Mouse (Mus musculus) embryonic facial prominence, embryonic 11.5 days (tissue): ENCODE results near the gene Tmigd1. TPM values are rescaled to one million over a fixed set of nuclear protein-coding genes. Genes with fewer than 3 reads are reported as not detected.

Experiments used
- ATAC-seq: fragments of 200-750 bp; cut with Nextera tagmentation; replicated peaks from 2 replicates; pipeline ENCODE4 v1.8.0; 2017; ENCODE audit warnings: low read depth; ENCODE audit not compliant: insufficient number of reproducible peaks, low FRiP score, low TSS enrichment
- DNase-seq: peaks from one replicate; pipeline ENCODE4 v3.0.0-alpha.2; 2015; ENCODE audit warnings: low spot score
- H3K27ac ChIP-seq: fragments of 300-500 bp; sonication (generic); replicated peaks from 2 replicates; pipeline ENCODE4 v1.5.1; 2014; ENCODE audit warnings: mild to moderate bottlenecking, low read depth, low read length, control low read depth
- H3K27me3 ChIP-seq: fragments of 300-500 bp; sonication (generic); 2 replicates; pipeline ENCODE4 v1.6.1; 2014; ENCODE audit warnings: mild to moderate bottlenecking, low read length, moderate library complexity, mixed read lengths; ENCODE audit not compliant: control insufficient read depth, insufficient read depth
- H3K36me3 ChIP-seq: fragments of 300-500 bp; sonication (generic); replicated peaks from 2 replicates; pipeline ENCODE4 v1.6.1; 2014; ENCODE audit warnings: low read depth, mild to moderate bottlenecking, low read length, moderate library complexity, mixed read lengths; ENCODE audit not compliant: control insufficient read depth, insufficient read depth
- H3K4me1 ChIP-seq: fragments of 300-500 bp; sonication (generic); 2 replicates; pipeline ENCODE4 v1.6.1; 2014; ENCODE audit warnings: low read length, mixed read lengths; ENCODE audit not compliant: control insufficient read depth, insufficient read depth
- H3K4me2 ChIP-seq: fragments of 300-500 bp; sonication (generic); 2 replicates; pipeline ENCODE4 v1.6.1; 2014; ENCODE audit warnings: low read depth, mild to moderate bottlenecking, control low read depth, low read length, moderate library complexity
- H3K4me3 ChIP-seq: fragments of 300-500 bp; sonication (generic); 2 replicates; pipeline ENCODE4 v1.5.1; 2014; ENCODE audit warnings: low read depth, low read length, control low read depth
- H3K9ac ChIP-seq: fragments of 300-500 bp; sonication (generic); replicated peaks from 2 replicates; pipeline ENCODE4 v1.6.1; 2014; ENCODE audit warnings: mild to moderate bottlenecking, control low read depth, low read length
- H3K9me3 ChIP-seq: fragments of 300-500 bp; sonication (generic); replicated peaks from 2 replicates; pipeline ENCODE4 v1.6.1; 2016; ENCODE audit warnings: mild to moderate bottlenecking, low read length, inconsistent platforms, mixed read lengths; ENCODE audit not compliant: control insufficient read depth
- WGBS: fragments of 180-500 bp; shearing (Covaris S2); extraction: QIAGEN DNeasy Blood & Tissue Kit; methylation state at CpG from one replicate; pipeline ENCODE4 v1.1.7; 2014; 5-methylcytosine and 5-hydroxymethylcytosine counted together
- polyA plus RNA-seq: library from polyadenylated mRNA; unstranded; fragments of >200 nt; fragmentation: Nextera tagmentation; extraction: Ambion mirVana; gene quantifications from 2 replicates; pipeline ENCODE4 v1.2.1, GENCODE M21; 2014

Gene Tmigd1
- polyA plus RNA-seq, 1 experiment from 2014 or later = not detected

DNA sequence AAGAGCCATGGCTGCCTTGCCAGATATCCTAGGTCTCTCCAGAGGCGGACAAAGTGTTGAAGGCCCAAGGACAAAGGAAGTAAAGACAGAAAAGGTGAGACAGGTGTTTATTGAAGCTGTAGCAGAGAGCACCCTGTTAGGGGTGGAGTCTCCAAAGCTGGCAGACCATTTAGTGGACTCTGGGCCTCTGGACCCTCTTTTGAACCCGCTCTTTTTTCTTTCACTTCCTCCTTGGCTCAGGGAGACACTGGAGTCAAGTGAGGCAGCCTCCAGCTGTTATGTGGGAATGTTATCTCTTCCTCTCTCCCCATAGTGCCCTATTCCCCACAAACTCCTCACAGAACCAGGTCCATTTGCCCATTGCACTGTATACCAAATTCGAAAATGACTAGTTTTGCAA is 9.0 kb upstream of the Tmigd1 start:
- no peak overlapping the region for H3K27ac ChIP-seq
- no peak for DNase-seq
- H3K9me3 ChIP-seq = no peaks in the 10 kb centered on the region
- H3K4me3 ChIP-seq = no peak overlapping the region
- H3K9ac ChIP-seq = no peak overlapping the region
- H3K36me3 ChIP-seq = no peaks in the 10 kb centered on the region
- H3K4me1 ChIP-seq = peaks cover 3% of the 10 kb centered on the region; the same call in 1 of the 2 replicates
- ATAC-seq = no peak
- H3K4me2 ChIP-seq = no peak overlapping the region
- 82% methylated on average over 3 of the region's 3 CpGs for WGBS
- no peaks in the 10 kb centered on the region for H3K27me3 ChIP-seq

DNA sequence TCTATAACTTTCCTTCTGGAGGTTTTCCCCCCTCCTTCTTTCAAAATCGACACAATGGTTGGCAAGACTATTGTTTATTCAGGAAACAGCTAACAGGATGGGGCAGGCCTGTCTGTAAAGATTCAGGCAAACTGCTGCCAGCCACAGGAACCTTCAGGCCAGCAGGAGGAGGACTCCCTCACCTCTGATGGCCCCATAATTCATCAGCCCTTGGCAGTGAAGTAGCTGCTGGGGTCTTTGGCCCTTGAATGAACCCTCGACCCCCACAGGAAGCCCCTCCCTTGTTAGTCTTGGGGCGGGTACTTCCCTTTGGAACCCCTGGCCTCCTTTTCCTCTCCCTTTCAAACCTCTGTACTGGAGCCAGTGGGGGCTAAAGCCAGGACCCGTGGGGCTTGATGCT is 8.4 kb upstream of the Tmigd1 start:
- ATAC-seq (no peak), DNase-seq (no peak)
- no peak overlapping the region for H3K4me3 ChIP-seq
- H3K36me3 ChIP-seq = no peaks in the 10 kb centered on the region
- no peak overlapping the region for H3K27ac ChIP-seq
- peaks cover 5% of the 10 kb centered on the region; the same call in 1 of the 2 replicates for H3K4me1 ChIP-seq
- no peak overlapping the region for H3K9ac ChIP-seq
- no peaks in the 10 kb centered on the region for H3K9me3 ChIP-seq
- WGBS = 41% methylated on average over 4 of the region's 4 CpGs
- no peak overlapping the region for H3K4me2 ChIP-seq
- no peaks in the 10 kb centered on the region for H3K27me3 ChIP-seq

DNA sequence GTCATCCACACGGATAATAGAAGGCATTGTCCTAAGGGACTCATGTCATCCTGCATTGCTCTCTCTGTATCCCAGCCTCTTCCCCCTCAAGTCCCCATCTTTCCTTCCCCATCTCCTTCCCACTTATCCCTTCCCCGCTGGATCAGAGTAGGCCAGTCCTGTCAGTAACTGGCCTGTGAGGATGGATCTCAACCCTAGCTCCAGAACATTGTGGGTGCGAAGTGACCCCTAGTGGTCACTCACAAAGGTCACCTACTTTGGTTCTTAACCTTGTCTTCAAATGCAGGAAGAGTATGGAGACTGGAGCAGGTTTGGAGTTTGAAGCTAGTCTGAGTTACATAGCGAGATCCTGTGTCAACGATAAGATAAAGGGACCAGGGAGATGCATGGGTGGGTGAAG is 7.7 kb upstream of the Tmigd1 start:
- Histone ChIP-seq H3K4me3 (no peak overlapping the region), H3K27ac (no peak overlapping the region), H3K36me3 (no peaks in the 10 kb centered on the region), H3K9me3 (no peaks in the 10 kb centered on the region), H3K4me2 (no peak overlapping the region), H3K27me3 (no peaks in the 10 kb centered on the region), H3K4me1 (peaks cover 5% of the 10 kb centered on the region; the same call in 1 of the 2 replicates), H3K9ac (no peak overlapping the region)
- ATAC-seq (no peak), DNase-seq (peak; percentile 70)
- WGBS = 43% methylated on average over 5 of the region's 5 CpGs

DNA sequence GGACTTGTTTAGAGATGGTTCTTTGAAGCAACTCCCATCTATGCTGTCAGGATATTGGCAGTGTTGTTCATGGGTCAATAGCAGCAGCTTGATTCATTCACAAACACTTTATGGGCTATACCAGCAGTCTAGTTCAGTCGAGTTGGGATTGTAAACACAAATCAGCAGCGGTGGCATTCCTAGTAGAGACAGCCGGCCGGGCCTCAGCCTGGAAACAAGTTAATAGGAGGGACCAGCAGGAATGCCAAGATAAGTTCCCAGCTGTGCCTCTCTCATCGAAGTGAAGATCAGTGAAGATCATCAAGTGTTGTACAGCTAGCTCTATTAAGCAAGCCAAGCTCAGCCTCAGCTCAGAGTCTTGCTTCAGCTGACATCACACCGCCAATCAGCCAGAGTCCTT is 5.6 kb upstream of the Tmigd1 start:
- Histone ChIP-seq H3K36me3 (no peaks in the 10 kb centered on the region), H3K4me2 (no peak overlapping the region), H3K4me3 (no peak overlapping the region), H3K27ac (no peak overlapping the region), H3K4me1 (peaks cover 5% of the 10 kb centered on the region; the same call in 1 of the 2 replicates), H3K9ac (no peak overlapping the region), H3K27me3 (no peaks in the 10 kb centered on the region), H3K9me3 (no peaks in the 10 kb centered on the region)
- DNase-seq (no peak), ATAC-seq (no peak)
- WGBS = 75% methylated on average over 6 of the region's 6 CpGs

DNA sequence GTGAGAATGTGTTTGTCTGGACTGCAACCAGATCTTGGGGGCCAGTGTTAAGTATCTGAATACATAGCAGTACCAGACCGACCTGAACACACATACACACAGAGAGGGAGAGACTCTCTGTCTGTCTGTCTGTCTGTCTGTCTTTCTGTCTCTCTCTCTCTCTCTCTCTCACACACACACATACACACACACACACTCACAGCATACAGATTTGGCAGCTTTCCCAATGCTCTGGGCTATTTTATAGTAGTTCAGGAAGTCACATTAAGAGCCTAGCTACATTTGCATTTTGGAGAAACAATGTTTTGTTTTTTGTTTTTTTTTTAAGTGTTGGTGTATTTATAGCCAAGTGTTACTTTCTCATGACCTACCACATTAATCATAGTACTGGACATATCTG is 4.8 kb upstream of the Tmigd1 start:
- H3K4me2 ChIP-seq = no peak overlapping the region
- ATAC-seq (no peak), DNase-seq (no peak)
- H3K4me3 ChIP-seq = no peak overlapping the region
- no peak overlapping the region for H3K9ac ChIP-seq
- 93% methylated on average over 1 of the region's 1 CpGs for WGBS
- peaks cover 5% of the 10 kb centered on the region; the same call in 1 of the 2 replicates for H3K4me1 ChIP-seq
- no peaks in the 10 kb centered on the region for H3K9me3 ChIP-seq
- H3K27me3 ChIP-seq = no peaks in the 10 kb centered on the region
- H3K27ac ChIP-seq = no peak overlapping the region
- H3K36me3 ChIP-seq = no peaks in the 10 kb centered on the region

DNA sequence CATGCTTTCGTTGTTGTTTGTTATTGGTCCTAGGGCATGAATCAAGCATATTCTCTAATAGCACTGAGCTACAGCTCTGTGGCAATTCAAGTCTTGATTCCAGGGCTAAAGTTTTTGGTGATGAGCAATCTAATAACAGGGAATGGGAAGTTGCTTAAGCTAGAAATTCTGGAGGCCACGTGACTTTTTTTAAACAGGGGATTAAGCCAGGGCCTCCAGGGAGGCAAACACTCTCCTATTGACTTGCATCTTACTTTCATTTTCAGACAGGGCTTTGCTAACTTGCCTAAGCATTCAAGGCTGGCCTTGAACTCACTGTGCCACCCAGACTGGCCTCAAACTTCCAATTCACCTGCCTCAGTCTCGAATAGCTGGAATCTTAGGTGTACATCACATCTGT is 4.1 kb upstream of the Tmigd1 start:
- Histone ChIP-seq H3K4me1 (peaks cover 5% of the 10 kb centered on the region; the same call in 1 of the 2 replicates), H3K9ac (no peak overlapping the region), H3K27ac (no peak overlapping the region), H3K4me2 (no peak overlapping the region), H3K36me3 (no peaks in the 10 kb centered on the region), H3K27me3 (no peaks in the 10 kb centered on the region), H3K4me3 (no peak overlapping the region), H3K9me3 (no peaks in the 10 kb centered on the region)
- DNase-seq (no peak), ATAC-seq (no peak)
- WGBS = 51% methylated on average over 3 of the region's 3 CpGs

DNA sequence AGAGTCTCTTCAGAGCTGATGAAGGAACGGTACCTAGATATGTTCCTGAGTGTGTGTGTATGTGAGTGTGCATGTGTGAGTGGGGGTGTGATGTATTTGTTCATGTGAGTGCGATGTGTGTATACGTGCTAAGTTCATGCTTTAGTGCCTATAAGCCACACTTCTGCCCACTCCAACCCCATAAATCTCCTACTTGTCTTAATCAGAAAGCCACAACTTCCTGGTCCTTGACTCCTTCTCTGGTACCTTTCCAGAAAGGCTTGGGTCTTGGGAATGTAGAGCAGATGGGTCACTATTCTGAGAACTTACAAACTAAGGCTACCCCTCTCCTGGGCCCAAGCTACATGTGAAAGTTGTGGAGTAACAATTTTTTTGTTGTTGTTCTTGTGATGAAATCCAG is 3.2 kb upstream of the Tmigd1 start:
- ATAC-seq = no peak
- H3K4me1 ChIP-seq = peaks cover 4% of the 10 kb centered on the region; the same call in 1 of the 2 replicates

DNA sequence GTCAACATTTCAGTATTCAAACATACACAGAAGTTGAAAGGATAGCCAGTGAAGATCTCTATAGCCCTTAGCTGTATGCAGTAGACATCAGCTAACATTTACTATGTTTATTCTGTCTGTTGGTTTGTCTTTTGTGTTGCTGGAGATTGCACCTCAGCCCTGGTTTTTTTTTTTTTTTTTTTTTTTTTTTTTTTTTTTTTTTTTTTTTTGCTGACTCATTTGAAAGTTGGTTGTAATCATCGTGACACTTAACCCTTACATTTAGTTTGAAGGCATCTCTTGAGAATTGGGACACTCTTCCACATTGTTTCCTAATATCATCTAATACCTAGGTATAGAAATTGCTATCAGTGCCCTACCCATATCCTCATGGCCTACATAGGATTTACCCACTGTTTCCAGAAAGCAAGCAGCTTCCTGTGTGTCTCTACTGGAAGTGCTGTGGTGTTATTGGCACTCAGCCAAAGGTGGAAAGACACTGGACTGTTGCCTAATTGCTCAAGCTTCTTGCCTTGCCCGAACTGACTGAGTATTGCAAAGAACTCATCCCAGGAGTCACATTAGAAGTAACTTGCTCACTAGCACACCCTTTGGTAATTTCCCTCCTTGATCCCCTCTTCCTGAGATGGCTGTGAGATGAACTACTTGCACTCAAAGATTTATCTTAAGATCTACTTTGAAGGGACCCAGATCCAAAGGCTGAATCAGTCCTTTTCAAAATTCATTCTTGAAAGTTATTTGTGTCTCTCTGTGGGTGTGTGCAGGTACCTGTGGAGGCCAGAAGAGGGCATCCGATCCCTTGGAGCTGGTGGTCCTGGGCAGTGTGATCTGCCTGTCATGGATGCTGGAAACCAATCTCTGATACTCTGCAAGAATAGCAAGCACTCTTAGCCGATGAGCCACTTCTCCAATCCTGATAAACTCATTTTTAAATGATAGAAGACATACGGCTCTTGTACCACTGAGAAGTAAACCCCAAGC is 1.9 kb upstream of the Tmigd1 start:
- DNase-seq (no peak), ATAC-seq (no peak)
- WGBS = 70% methylated on average over 5 of the region's 5 CpGs

More for the DNA sequence above, 3.2 kb upstream of the Tmigd1 start:
- Histone ChIP-seq H3K4me2 (no peak overlapping the region), H3K36me3 (no peaks in the 10 kb centered on the region), H3K9ac (no peak overlapping the region), H3K27me3 (no peaks in the 10 kb centered on the region), H3K4me3 (no peak overlapping the region), H3K27ac (no peak overlapping the region), H3K9me3 (no peaks in the 10 kb centered on the region)
- WGBS = 92% methylated on average over 3 of the region's 3 CpGs
- no peak for DNase-seq

More for the DNA sequence above, 1.9 kb upstream of the Tmigd1 start:
- Histone ChIP-seq H3K4me1 (peaks cover 2% of the 10 kb centered on the region; the same call in 1 of the 2 replicates), H3K9me3 (no peaks in the 10 kb centered on the region), H3K36me3 (no peaks in the 10 kb centered on the region), H3K9ac (no peak overlapping the region), H3K27ac (no peak overlapping the region), H3K4me2 (no peak overlapping the region), H3K4me3 (no peak overlapping the region), H3K27me3 (no peaks in the 10 kb centered on the region)
